8 mouse cellular contexts compared by ENCODE assay signal in the genomic region with DNA sequence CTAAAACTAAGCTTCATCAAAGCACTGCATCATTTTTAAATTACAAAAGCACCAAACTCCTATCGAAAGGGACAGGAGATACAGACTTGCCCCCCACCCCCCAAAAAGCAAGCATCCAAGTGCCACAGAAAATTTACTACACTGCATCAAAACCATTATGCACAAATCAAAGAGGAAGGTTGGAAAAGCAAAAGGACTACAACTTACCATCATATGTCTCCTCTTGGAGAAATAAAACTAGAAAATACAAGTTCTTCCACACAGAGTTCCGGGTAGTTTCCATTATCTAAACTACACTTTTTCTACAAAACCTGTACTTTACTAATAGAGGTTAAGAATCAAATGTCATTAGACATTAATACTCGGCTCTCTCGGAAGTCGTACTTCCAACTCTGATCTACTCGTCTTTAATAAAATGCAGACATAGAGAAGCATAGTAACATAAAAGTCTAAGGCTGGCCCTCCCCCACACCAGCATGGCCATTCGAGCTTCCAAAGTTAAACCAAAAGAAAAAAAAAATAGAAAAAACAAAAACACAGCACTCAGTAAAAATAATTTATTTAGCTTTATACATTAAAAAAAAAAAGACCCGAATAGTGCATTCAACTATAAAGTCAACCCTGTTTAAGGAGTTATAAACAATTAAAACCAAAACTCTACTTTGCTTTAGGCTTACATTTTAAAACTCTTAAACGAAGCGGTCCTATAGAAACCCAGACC.
DNase-seq lines count a peak whose midpoint lies in the region; ATAC-seq and TF ChIP-seq lines count a peak whose summit lies in the region.

No protein-coding gene starts in this region.

- H3K79me2 ChIP-seq in liver, adult 2 months (ENCODE audit: control insufficient read depth, insufficient read depth, low read length): 0 out of 2 replicates have a peak, but pooled peaks cover 3% of the 10 kb centered on the region
- peaks cover 36% of the 10 kb centered on the region for H3K79me2 ChIP-seq in myocyte (ENCODE audit: control insufficient read depth, insufficient read depth)

- TF ChIP-seq POLR2A in liver, adult 2 months (IDR thresholded peaks at IDR 0.05; ENCODE audit: extremely low read depth, insufficient read depth, low read length): no peak
- no peak for TF ChIP-seq POLR2A in myocyte (IDR thresholded peaks at IDR 0.05; ENCODE audit: insufficient read length, low read depth)

- H3K9ac ChIP-seq in liver, adult 2 months (ENCODE audit: low read depth, low read length): peak overlapping the region; percentile 90
- H3K9ac ChIP-seq in hindbrain, embryonic 15.5 days: peak overlapping the region; percentile 98

- H3K4me2 ChIP-seq in hindbrain, embryonic 15.5 days: peak overlapping the region; percentile 81
- H3K4me2 ChIP-seq in myocyte (ENCODE audit: low read depth): peak overlapping the region; percentile 87

- TF ChIP-seq CTCF in liver, adult 2 months (IDR thresholded peaks at IDR 0.05; ENCODE audit: low read depth, low read length): no peak

- peak overlapping the region; percentile 99 for H3ac ChIP-seq in myocyte (ENCODE audit: control insufficient read depth, insufficient read length)

- no peaks in the 10 kb centered on the region for H3K27me3 ChIP-seq in liver, adult 2 months (ENCODE audit: control insufficient read depth, insufficient read depth, low read length)
- H3K27me3 ChIP-seq in hindbrain, embryonic 15.5 days: no peaks in the 10 kb centered on the region
- no peaks in the 10 kb centered on the region for H3K27me3 ChIP-seq in myocyte (ENCODE audit: control insufficient read depth, insufficient read depth, insufficient read length)

- H3K27ac ChIP-seq in liver, adult 2 months (replicated peaks; ENCODE audit: insufficient read depth, low read depth, low read length): peak overlapping the region; percentile 69
- peak overlapping the region; percentile 100 for H3K27ac ChIP-seq in hindbrain, embryonic 15.5 days (replicated peaks)

- peaks cover 4% of the 10 kb centered on the region; the same call in 1 of the 2 replicates for H3K4me1 ChIP-seq in liver, adult 2 months (ENCODE audit: control insufficient read depth, insufficient read depth, low read length)
- peaks cover 39% of the 10 kb centered on the region for H3K4me1 ChIP-seq in hindbrain, embryonic 15.5 days (replicated peaks)

- H3K9me3 ChIP-seq in hindbrain, embryonic 15.5 days: no peaks in the 10 kb centered on the region

- no peaks in the 10 kb centered on the region for H3K36me3 ChIP-seq in liver, adult 2 months (ENCODE audit: control insufficient read depth, insufficient read depth, low read length)
- H3K36me3 ChIP-seq in hindbrain, embryonic 15.5 days: no peaks in the 10 kb centered on the region
- H3K36me3 ChIP-seq in myocyte (ENCODE audit: control insufficient read depth, insufficient read depth): peaks cover 6% of the 10 kb centered on the region

- H3K4me3 ChIP-seq in liver, adult 2 months (ENCODE audit: insufficient read depth, low read depth, low read length): peak overlapping the region; percentile 98
- peak overlapping the region; percentile 98 for H3K4me3 ChIP-seq in hindbrain, embryonic 15.5 days
- peak overlapping the region; percentile 66 for H3K4me3 ChIP-seq in myocyte

- no peak for DNase-seq in liver, adult 2 months (ENCODE audit: extremely low read depth, low read depth, low spot score)
- no peak for DNase-seq in liver
- DNase-seq in c-Kit-positive CD71-positive TER-119-negative erythroid progenitor cells, embryonic 14.5 days (ENCODE audit: low read depth): peak; percentile 7
- DNase-seq in left cerebral cortex, adult 8-10 months (ENCODE audit: low spot score in 2 of 2): no peak
- no peak for DNase-seq in right cerebral cortex, postnatal 25 days
- DNase-seq in yolk sac, embryonic 10.5 days (ENCODE audit: low spot score): no peak

- no peak for ATAC-seq in hindbrain, embryonic 15.5 days (ENCODE audit: low FRiP score, low read depth)

- WGBS in liver, adult 2 months: 12% methylated on average over 10 of the region's 10 CpGs
- 1% methylated on average over 10 of the region's 10 CpGs for WGBS in hindbrain, embryonic 15.5 days

TF ChIP-seq in myocyte, 11 proteins besides CTCF, POLR2A, EP300 and RAD21:
- TF ChIP-seq POLR2AphosphoS2 (IDR thresholded peaks at IDR 0.05; ENCODE audit: insufficient read length, low read depth) (no peak), REST (IDR thresholded peaks at IDR 0.05; ENCODE audit: insufficient read depth, insufficient read length) (no peak), TCF12 (IDR thresholded peaks at IDR 0.05; ENCODE audit: insufficient read depth, poor library complexity, severe bottlenecking) (no peak), MYOD1 (IDR thresholded peaks at IDR 0.05; ENCODE audit: control insufficient read depth in 1 of 3, insufficient read length in 2 of 3, low read depth in 2 of 3) (no peak), SRF (IDR thresholded peaks at IDR 0.05; ENCODE audit: control insufficient read depth, insufficient read length, low read depth) (no peak), USF1 (IDR thresholded peaks at IDR 0.05; ENCODE audit: low read depth) (no peak), MYOG (IDR thresholded peaks at IDR 0.05; ENCODE audit: control insufficient read depth in 1 of 3, insufficient read depth in 1 of 3, insufficient read length in 2 of 3, low read depth in 2 of 3) (no peak), TCF3 (IDR thresholded peaks at IDR 0.05; ENCODE audit: insufficient read length, low read depth) (no peak), MAX (IDR thresholded peaks at IDR 0.05; ENCODE audit: low read depth) (no peak), CEBPB (IDR thresholded peaks at IDR 0.05; ENCODE audit: insufficient read depth, poor library complexity, severe bottlenecking) (no peak), E2F4 (IDR thresholded peaks at IDR 0.05; ENCODE audit: insufficient read depth) (no peak)
TF ChIP-seq in myocyte: peak in this region for 0.
